Mouse (Mus musculus) 3T3-L1 (cell line): Measurements from ENCODE around the gene Msh3.

Experiments
- DNase-seq: peaks from one replicate; pipeline ENCODE4 v3.0.0-alpha.2; 2015; ENCODE audit warnings: low read depth, low spot score

The Msh3 gene

DNA sequence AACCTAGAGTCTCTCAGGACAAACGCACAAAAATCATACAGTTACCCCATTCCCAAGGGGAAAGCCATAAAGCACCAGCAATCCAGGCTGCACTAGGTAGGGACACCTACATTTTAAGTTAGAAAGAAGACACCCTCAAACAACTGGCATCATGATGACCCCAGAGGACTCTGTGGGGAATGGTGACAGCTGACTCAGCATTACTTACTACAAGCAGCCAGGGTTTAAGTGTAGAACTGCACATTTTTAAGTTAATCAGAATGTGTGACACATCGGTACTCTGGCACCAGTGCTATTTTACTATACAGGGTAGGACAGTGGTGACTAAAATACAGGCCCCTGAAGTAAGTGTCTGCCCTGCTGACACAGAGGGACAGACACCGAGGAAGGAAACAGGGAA lies 24.2 kb downstream of the Msh3 start:
- no peak for DNase-seq

DNA sequence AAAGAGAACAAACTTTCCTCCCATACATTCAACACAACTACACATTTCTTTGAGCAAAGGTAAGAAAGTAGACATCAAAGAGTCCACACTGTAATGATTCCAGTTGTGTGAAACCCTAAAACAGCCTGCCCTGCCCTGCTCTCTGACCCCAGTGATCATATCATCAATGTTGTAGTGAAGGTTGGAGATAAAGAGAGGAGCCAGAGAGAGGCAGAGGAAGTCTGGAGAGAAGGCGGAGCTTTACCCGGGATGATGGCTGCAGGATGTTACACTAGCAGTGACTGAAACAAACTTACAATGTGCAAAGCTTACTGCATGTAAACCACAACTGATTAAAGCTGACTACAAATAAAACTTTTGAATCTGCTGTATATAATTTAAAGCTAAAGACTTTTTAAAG lies 26.8 kb downstream of the Msh3 start:
- no peak for DNase-seq

DNA sequence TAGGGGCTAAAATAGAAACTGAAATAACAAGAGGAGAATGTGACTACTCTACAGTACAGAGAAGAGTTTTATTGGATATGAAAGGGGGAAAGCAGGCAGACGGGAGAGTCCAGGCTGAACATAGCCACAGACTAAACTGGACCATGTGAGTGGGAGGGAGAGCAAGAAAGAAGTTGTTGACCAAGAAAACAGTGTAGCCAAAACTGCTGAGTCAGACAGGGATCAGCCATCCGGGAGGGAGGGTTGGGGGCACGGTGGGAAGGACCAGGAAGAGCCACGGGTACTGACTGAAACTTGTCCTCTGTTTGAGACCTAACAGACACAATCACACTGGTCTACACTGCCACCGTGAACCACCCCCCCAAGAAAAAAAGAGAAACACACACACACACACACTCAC lies 28.8 kb downstream of the Msh3 start:
- DNase-seq, result no peak

DNA sequence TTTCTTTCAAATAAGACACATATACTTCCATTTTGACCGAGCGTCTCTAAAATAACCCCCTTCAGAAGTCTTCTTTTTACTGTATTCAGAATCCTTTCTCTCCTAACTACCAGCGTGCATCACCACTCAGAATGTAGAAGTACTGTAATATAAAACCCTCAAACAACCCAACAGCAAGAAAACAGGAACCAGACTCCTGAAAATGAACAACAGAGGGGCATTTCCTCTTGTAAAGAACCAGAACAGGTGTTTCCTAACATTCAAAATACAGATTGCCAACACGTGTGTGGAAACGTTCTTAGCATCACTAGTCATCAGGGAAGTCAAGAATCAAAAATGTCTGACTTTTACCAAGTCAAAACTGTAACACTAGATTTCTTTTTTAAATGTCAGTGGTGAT lies 34.0 kb downstream of the Msh3 start:
- no peak for DNase-seq

DNA sequence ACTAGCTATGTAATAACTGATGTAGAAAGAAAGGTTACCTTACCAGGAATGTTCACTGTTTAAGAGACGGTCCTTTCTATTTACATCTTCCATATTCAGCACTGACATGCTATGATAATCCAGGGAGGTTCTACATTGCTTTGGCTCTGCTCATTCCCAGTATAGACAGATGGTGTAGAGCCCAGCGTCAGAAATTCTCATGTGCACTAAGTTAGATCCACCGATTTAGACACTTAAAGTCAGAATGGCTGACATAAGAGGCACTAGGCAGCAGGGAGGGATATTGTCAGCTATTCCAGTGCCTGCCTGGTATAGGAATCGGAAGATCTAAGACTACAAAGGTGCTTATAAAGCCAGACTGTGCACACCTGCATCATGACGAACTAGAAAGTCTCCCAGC lies 40.2 kb downstream of the Msh3 start:
- no peak for DNase-seq

- DNase-seq, result no peak
Observed at GRCm38 (mm10) chr13:92305680-92306079, 49.1 kb downstream of the Msh3 start, which contains the start of gene Gm20379. TSS of gene Gm20379 (plus strand) at chr13:92305980.

DNA sequence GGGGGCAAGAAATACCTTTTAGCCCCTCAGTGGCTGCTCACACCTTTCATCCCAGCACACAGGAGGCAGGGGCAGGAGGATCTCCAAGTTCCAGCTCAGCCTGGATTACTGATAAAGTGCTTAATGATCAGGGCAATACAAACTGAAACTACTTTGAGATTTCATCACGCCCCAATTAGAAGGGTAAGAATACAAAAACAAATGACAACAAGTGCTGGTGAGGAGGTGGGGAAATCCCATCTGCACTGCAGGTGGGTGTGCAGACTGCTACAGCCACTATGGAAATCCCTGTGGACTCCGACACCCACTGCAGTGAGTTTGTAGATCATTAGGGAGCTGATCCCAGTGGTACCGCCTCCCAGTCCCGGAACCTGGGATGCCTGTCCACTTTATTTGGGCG lies 50.5 kb downstream of the Msh3 start:
- DNase-seq, result no peak

DNA sequence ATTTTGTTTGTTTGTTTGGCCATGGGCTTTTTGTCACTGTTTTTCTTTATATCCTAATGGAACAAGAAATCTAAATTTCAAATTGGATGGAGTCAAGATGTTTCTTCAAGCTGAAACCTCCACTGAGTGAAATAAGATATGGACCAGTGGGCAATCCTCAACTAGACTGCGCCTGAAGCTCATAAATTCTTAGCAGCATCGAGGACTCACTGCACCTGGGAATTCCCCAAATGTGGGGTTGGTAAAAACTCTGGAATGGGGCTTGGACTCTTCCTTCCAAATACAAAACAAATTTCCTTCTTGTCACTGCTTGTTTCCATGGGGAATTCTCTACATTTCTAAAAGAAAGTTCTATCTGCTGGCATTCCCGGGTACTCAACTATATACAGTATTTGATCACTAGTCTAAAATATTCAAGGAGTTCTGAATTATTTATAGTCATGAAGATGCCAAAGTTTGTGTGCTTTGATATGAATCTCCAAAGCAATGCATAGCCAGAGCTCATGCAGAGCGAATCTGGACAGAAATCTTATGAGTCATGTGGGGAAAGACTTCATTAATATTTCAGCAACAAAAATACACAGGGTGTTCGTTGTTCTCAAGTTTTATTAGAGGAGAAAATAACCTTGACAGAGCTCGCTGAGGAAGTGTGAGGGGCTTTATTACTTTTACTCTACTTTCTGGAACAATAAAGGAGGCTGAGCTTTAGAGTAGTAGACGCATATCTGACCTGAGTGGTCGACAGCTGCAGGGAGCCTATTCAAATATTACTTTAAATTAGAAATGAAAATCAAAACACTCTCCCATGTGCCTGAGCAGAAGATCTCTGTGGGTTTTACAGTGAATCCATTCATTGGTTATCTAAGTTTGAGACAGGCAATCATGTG lies 51.5 kb downstream of the Msh3 start:
- DNase-seq, result no peak

GRCm38 (mm10) chr13:92302466-92302865 lies 52.3 kb downstream of the Msh3 start:
- no peak for DNase-seq

GRCm38 (mm10) chr13:92301754-92302153 lies 53.0 kb downstream of the Msh3 start:
- DNase-seq, result no peak

GRCm38 (mm10) chr13:92299522-92299921 lies 55.3 kb downstream of the Msh3 start:
- no peak for DNase-seq

DNA sequence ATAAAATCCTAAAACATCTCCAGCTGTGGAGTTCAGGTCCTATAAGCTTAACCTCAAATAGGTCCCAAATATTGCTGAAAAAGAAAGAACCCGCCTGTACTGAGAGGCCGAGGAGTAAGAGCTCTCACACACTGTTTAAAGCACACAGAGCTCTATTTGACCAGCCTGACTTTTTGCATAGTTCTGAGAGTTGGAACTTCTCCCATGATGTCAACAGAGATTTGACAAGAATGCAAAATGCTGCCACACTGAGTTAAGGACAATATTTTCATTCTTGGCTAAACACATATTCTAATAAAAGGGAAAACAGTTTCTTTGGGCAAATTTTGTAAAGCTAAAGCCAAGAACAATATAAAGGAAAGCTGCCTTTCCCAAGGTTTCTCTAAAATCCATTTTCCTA lies 57.8 kb downstream of the Msh3 start:
- DNase-seq, result no peak

- DNase-seq, result no peak
Observed at GRCm38 (mm10) chr13:92296490-92296889, 58.3 kb downstream of the Msh3 start.

DNA sequence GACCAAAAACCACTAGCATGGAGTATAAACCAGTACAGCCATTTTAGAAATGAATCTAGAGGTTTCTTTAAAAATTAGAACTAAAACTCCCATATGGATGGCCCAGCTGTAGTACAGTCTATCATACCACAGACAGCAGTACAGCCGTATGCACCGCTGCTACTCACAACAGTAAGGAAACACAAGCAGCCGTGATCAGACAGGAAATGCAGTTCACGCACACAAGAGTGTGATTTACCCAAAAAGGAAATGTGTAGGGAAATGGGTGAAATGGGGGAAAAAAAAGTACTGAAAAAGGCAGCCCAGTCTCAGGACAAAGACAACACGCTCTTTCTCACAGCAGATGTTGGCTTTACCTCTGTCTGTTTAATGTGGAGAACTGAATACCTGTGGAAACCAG lies 60.9 kb downstream of the Msh3 start:
- DNase-seq, result no peak

GRCm38 (mm10) chr13:92291605-92292004 lies 63.2 kb downstream of the Msh3 start:
- no peak for DNase-seq

DNA sequence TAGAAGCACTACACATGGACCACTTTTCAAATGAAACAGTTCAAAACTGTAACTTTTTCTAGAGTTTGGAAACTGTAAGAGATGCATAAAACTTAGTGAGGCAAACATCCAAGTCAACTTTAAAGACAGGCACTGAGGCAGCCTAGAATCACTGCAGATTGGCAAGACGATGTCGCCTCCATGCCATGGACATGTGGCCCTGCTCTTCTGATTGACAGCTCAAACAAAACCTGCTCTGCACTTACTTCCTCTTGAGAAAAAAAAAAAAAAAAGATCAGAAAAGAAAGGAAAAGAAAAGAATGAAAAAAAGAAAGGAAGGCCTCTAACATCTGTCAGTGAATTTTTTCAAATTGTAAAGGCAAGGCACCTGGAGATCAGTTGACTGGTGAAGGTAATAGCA lies 77.8 kb downstream of the Msh3 start:
- DNase-seq, result no peak

DNA sequence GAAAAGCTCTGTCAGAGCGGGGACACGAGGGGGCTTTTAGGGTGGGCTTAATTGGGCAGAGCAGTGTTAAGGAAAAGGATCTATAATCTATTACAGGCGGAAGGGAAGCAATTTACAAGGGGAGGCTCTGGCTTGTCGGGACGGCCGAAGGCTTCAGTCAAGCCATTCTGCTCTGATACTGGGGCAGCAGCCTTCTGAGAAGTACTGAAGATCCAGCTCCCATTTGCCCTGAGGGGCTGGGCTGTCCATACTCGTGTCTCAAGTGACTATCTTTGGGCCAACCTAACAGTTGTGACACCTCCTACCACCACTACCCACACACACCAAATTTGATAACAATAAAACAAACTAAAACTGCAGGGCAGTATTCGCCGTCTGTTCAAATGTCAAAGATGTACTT lies 79.5 kb downstream of the Msh3 start:
- DNase-seq, result no peak

DNA sequence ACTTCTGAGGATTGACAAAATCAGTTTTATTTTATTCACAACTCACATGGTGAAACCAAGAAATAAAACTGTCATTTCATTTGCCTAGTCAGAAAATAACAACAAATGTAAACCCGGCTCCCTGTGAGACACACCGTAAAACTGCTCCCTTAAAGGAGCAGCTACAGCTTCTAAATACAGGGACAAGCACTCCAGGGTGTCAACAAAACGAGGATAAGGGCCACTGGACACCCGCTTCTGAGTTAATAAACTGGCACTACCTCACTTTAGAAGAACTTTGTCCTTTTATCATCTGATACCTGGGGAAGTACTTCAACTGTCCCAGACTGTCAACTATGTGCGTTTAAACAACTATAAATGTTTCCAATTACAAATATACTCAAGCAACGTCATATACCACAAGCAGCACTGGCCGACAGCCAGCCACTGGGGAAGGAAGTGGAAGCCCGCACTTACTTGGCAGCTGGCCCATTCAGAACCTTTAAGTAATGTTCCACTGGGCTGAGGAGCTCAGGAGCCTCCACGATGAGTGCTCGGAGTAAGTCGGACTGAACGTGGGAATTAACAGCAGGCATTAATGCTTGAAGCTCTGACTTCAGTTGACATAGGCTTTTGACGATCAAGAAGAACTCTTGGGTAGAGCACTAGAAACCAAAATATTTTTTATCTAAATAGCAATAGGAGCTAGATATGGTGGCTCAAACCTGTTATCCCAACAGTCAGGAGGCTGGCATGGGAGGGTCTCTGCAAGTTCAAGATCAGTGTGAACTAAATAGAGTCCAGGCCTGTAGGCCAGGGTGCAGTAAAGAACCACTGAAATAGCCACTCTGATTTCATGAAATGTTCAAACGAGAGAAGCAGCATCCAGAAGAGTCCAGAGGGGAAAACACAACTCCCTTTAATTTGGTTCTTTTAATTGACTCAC lies 80.3 kb downstream of the Msh3 start:
- DNase-seq, result peak; percentile 63

- DNase-seq, result no peak
Observed at GRCm38 (mm10) chr13:92267076-92267475, 87.7 kb downstream of the Msh3 start.

DNA sequence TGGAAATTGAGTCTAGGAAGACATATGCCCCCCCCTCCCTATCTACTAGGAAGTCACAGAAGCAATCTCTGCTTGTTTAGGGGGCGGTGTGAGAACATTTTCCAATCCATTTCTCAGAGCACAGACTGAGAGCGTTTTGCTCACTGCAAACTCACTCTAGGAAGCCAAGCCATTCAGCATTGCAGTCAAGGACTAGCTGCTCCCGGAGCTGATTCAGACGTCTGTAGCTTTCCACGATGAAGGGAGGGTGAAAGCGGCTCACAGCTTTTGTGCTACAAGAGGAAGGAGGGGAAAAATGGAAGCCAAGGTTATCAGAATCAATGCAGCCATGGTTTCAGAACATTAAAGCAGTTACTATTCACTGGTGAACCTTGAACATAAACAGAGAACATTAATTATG lies 91.2 kb downstream of the Msh3 start:
- no peak for DNase-seq

DNA sequence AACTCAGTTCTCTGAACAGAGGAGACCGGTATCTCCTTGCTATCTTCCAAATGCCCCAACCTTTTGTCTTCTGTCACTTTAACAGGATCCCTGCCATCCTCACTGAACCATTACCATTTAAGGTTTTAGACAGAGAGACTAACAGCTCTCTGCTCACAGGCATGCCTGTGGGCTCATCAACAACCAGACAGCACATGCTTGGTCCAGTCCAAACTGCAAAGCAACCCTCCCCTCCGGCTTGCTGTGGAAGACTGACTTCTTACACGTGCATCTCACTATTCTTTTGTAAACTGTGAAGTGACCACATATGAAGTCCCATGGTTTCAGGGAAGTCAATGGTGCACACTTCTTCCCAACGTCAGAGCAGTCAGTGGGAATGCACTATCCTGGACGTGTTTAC lies 93.5 kb downstream of the Msh3 start:
- DNase-seq, result no peak

GRCm38 (mm10) chr13:92255480-92255879 lies 99.3 kb downstream of the Msh3 start:
- DNase-seq, result no peak

- DNase-seq, result no peak
Observed at GRCm38 (mm10) chr13:92253850-92254249, 101.0 kb downstream of the Msh3 start.
